Mouse (Mus musculus) stomach, postnatal 0 days (tissue): ENCODE data around the gene Zbtb8b.

Source experiments
- CTCF ChIP-seq: IDR thresholded peaks from 2 replicates; pipeline ENCODE4 v1.5.1; 2016; ENCODE audit warnings: antibody characterized with exemption, low read depth, mild to moderate bottlenecking, moderate library complexity
- EP300 ChIP-seq: optimal IDR thresholded peaks from 2 replicates; pipeline ENCODE3; 2016; ENCODE audit warnings: antibody characterized with exemption

DNA sequence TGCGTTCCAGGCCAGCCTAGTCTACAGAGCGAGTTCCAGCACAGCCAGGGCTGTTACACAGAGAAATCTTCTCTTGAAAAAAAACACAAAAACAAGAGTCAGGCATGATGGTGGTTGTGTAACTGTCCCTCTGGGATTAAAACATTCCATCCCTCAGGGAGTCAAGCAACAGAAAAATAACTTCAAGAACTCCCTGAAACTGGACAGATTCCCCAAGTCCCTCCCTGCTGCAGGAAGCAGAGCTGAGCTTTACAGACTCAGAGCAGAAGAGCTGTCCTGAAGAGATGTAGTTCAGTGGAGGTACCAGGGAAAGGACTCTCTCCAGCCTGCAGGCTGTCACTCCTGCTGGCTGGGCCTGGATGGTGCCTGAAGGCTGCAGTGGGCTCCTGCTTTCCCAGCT, 58.2 kb downstream of the Zbtb8b start:
- TF ChIP-seq CTCF (no peak), EP300 (no peak)
